Mouse (Mus musculus) heart, embryonic 16.5 days (tissue): Measurements from ENCODE around the gene Gpatch3. TPM values are rescaled to one million over a fixed set of nuclear protein-coding genes. Genes with fewer than 3 reads are reported as not detected.

Source experiments
- ATAC-seq: fragments of 200-750 bp; cut with Nextera tagmentation; replicated peaks from 2 replicates; pipeline ENCODE4 v1.8.0; 2017; ENCODE audit warnings: moderate number of reproducible peaks; ENCODE audit not compliant: insufficient read depth, low FRiP score; ENCODE audit errors: extremely low read depth
- H3K27ac ChIP-seq: fragments of 300-500 bp; sonication (generic); 2 replicates; pipeline ENCODE4 v1.5.1; 2014; ENCODE audit warnings: mild to moderate bottlenecking, low read length, control low read depth, moderate library complexity
- H3K27me3 ChIP-seq: fragments of 300-500 bp; sonication (generic); 2 replicates; pipeline ENCODE4 v1.6.1; 2014; ENCODE audit warnings: low read length, mixed read lengths; ENCODE audit not compliant: control insufficient read depth, insufficient read depth
- H3K36me3 ChIP-seq: fragments of 300-500 bp; sonication (generic); 2 replicates; pipeline ENCODE4 v1.6.1; 2014; ENCODE audit not compliant: control insufficient read depth, insufficient read depth
- H3K4me1 ChIP-seq: fragments of 300-500 bp; sonication (generic); 2 replicates; pipeline ENCODE4 v1.6.1; 2014; ENCODE audit warnings: low read length, mixed read lengths; ENCODE audit not compliant: control insufficient read depth, insufficient read depth
- H3K4me2 ChIP-seq: fragments of 300-500 bp; sonication (generic); 2 replicates; pipeline ENCODE4 v1.6.1; 2014; ENCODE audit warnings: low read depth, mild to moderate bottlenecking, control low read depth, low read length
- H3K4me3 ChIP-seq: fragments of 300-500 bp; sonication (generic); 2 replicates; pipeline ENCODE4 v1.5.1; 2014; ENCODE audit warnings: mild to moderate bottlenecking, control low read depth, low read length
- H3K9ac ChIP-seq: fragments of 300-500 bp; sonication (generic); 2 replicates; pipeline ENCODE4 v1.6.1; 2014; ENCODE audit warnings: low read length, control low read depth
- H3K9me3 ChIP-seq: fragments of 300-500 bp; sonication (generic); replicated peaks from 2 replicates; pipeline ENCODE4 v1.6.1; 2016; ENCODE audit warnings: low read length; ENCODE audit not compliant: control insufficient read depth
- WGBS: fragments of 180-500 bp; shearing (Covaris S2); extraction: QIAGEN DNeasy Blood & Tissue Kit; methylation state at CpG from one replicate; pipeline ENCODE4 v1.1.7; 2014; 5-methylcytosine and 5-hydroxymethylcytosine counted together
- polyA plus RNA-seq: library from polyadenylated mRNA; unstranded; fragments of >200 nt; fragmentation: Nextera tagmentation; extraction: Ambion mirVana; gene quantifications from 2 replicates; pipeline ENCODE4 v1.2.1, GENCODE M21; 2015

Gene Gpatch3
- 4.6 and 4.7 TPM in 2 replicates for polyA plus RNA-seq

- Histone ChIP-seq H3K4me3 (peak within 1 kb of the TSS; percentile 77), H3K4me2 (peak within 1 kb of the TSS; percentile 80), H3K9me3 (0 out of 2 replicates have a peak, but pooled peaks cover 2% of the 10 kb centered on the region), H3K4me1 (peaks cover 6% of the 10 kb centered on the region), H3K36me3 (peaks cover 4% of the 10 kb centered on the region; the same call in 1 of the 2 replicates), H3K27me3 (no peaks in the 10 kb centered on the region), H3K27ac (peak within 1 kb of the TSS; percentile 76), H3K9ac (peak within 1 kb of the TSS; percentile 83)
- 5% methylated on average over 44 of the region's 44 CpGs for WGBS
- peak; percentile 90 for ATAC-seq
Measured at GRCm38 (mm10) chr4:133574070-133574842, at the start of gene Gpatch3. Gene Gpatch3, plus strand, starts transcription at chr4:133574745.

DNA sequence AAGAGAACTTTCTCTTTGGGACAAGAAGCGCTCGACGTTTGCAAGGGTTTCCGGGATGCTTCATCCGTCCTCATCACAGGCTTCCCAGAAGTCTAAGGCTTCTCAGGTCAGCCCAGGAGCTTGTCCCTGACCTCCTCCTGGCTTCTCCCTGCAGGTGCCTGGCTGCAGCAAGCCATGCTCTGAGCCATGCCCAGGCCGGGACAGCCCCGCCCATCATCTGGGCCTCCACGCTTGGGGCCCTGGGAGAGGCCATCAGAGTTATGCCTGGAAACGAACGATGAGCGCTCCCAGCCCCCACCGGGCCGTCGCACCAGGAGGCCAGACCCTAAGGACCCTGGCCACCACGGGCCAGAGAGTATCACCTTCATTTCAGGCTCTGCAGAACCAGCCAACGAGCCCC is 46.8 kb upstream of the Gpatch3 start:
- H3K9ac ChIP-seq: no peak overlapping the region

DNA sequence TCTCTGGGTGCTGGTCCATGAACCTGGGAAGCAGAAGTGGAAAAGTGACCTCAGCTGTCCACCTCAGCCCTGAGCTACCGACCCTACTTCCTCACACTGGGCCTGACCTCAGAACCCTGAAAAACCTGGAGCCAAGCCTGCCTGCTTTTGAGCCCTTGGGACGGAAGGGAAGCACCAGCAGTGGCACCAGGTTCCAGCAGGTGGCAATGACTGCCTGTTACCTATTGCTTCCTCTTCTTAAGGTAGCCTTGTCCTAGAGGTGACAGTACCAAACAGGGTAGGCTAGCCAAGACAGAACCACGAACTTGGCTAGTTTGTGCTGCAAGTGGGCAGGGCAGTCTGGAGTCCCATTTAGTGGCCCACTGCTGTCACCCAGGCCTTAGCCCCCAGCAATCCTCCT is 41.8 kb upstream of the Gpatch3 start:
- WGBS: 85% methylated on average over 3 of the region's 3 CpGs
- Histone ChIP-seq H3K27ac (no peak overlapping the region), H3K27me3 (no peaks in the 10 kb centered on the region), H3K36me3 (peaks cover 46% of the 10 kb centered on the region), H3K4me3 (no peak overlapping the region), H3K4me2 (no peak overlapping the region), H3K9me3 (no peaks in the 10 kb centered on the region), H3K9ac (no peak overlapping the region), H3K4me1 (no peaks in the 10 kb centered on the region)
- no peak for ATAC-seq

More for the DNA sequence above, 46.8 kb upstream of the Gpatch3 start:
- Histone ChIP-seq H3K4me1 (no peaks in the 10 kb centered on the region), H3K4me2 (no peak overlapping the region), H3K27ac (no peak overlapping the region), H3K36me3 (peaks cover 24% of the 10 kb centered on the region), H3K4me3 (no peak overlapping the region), H3K27me3 (no peaks in the 10 kb centered on the region), H3K9me3 (no peaks in the 10 kb centered on the region; the same call in 1 of the 2 replicates)
- ATAC-seq: no peak
- WGBS: 60% methylated on average over 16 of the region's 16 CpGs

DNA sequence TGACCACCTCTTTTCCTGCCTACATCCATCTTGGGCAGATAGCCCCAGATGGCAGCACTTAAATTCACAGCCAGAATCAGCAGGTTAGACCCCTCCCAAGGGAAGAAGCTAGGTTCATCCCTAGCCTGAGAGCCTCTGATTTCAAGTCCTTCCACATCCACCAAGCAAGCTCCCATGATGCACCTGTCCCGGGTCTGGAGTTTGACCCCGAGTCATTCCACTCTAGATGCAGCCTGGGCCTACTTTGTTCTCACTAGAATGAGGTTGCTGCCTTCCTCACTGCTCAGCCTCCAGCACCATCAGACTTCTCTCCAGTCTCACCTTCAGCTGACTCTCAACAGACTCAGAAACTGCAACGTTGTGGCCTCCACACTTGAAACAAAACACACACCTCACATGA is 38.5 kb upstream of the Gpatch3 start:
- H3K27me3 ChIP-seq: no peaks in the 10 kb centered on the region
- 89% methylated on average over 3 of the region's 3 CpGs for WGBS
- H3K4me3 ChIP-seq: no peak overlapping the region
- H3K36me3 ChIP-seq: peaks cover 48% of the 10 kb centered on the region
- H3K4me2 ChIP-seq: no peak overlapping the region
- no peaks in the 10 kb centered on the region for H3K9me3 ChIP-seq
- no peak overlapping the region for H3K27ac ChIP-seq
- no peaks in the 10 kb centered on the region for H3K4me1 ChIP-seq
- H3K9ac ChIP-seq: no peak overlapping the region
- no peak for ATAC-seq

GRCm38 (mm10) chr4:133536652-133537051 is 37.9 kb upstream of the Gpatch3 start:
- no peak overlapping the region for H3K9ac ChIP-seq
- H3K4me3 ChIP-seq: no peak overlapping the region
- no peak for ATAC-seq
- H3K4me1 ChIP-seq: no peaks in the 10 kb centered on the region
- 84% methylated on average over 5 of the region's 5 CpGs for WGBS
- H3K27ac ChIP-seq: no peak overlapping the region
- peaks cover 42% of the 10 kb centered on the region for H3K36me3 ChIP-seq
- H3K27me3 ChIP-seq: no peaks in the 10 kb centered on the region
- H3K9me3 ChIP-seq: no peaks in the 10 kb centered on the region
- no peak overlapping the region for H3K4me2 ChIP-seq

DNA sequence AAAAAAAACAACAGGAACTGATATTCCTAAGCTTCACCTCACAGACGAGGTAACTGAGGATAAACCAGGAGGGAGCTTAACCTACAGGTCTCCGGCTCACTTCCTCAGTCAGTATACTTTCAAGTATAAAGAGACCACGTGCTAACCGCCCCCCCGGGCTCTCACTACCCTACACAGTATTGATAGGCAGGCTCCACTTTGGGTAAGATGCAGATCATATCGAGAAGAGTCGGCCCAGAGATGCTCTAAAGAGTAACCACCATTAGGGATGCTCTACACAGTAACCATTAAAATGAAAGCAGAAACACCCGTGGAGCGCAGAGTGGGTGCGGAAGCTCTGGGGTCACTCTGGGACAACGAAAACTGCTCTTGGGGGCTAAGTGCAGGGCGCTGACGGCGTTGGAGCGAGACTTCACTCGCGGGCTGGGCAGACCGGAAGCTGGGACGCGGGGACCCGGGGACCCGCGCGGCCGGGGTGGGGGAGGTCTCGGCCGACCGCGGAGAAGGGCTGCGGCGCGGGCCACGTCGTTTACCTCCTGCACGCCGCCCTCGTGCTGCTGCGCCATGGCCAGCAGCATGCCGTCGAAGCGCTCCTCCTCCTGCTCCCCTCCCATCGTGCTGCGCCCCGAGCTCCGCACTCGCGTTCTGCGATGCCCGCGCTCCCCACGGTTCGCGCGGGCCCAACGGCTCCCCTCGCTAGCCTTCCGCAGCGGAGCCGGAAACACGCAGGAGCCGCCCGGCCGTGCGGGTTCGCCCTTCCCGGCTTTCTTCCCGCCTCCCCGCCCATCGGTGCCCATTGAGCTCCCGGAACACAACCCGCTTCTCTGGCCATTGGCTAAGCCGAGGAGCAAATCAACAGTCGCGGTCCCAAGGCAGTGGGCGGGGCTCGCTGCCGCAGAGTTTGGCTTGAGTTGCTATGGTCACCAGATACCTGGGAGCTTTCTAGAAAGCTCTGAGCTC is 29.0 kb upstream of the Gpatch3 start, which contains the start of gene Nudc:
Gene Nudc, minus strand, starts transcription at position 725 of the 960 bp plus-strand sequence.
- under 1% methylated on average over 77 of the region's 77 CpGs for WGBS
- Histone ChIP-seq H3K27ac (peak within 1 kb of the TSS; percentile 71), H3K9me3 (peaks cover 2% of the 10 kb centered on the region; the same call in 1 of the 2 replicates), H3K4me2 (peak within 1 kb of the TSS; percentile 94), H3K4me1 (peaks cover 14% of the 10 kb centered on the region), H3K27me3 (no peaks in the 10 kb centered on the region), H3K4me3 (peak within 1 kb of the TSS; percentile 95), H3K9ac (peak within 1 kb of the TSS; percentile 92), H3K36me3 (peaks cover 6% of the 10 kb centered on the region; the same call in 1 of the 2 replicates)
- peak; percentile 99 for ATAC-seq

- H3K4me1 ChIP-seq: peaks cover 9% of the 10 kb centered on the region
- peaks cover 2% of the 10 kb centered on the region; the same call in 1 of the 2 replicates for H3K9me3 ChIP-seq
- no peak overlapping the region for H3K4me3 ChIP-seq
- H3K36me3 ChIP-seq: no peaks in the 10 kb centered on the region
- H3K27me3 ChIP-seq: no peaks in the 10 kb centered on the region
- WGBS: 80% methylated on average over 1 of the region's 1 CpGs
- no peak for ATAC-seq
- H3K27ac ChIP-seq: no peak overlapping the region
- no peak overlapping the region for H3K4me2 ChIP-seq
- no peak overlapping the region for H3K9ac ChIP-seq
Measured at GRCm38 (mm10) chr4:133552029-133552428, 22.5 kb upstream of the Gpatch3 start.

DNA sequence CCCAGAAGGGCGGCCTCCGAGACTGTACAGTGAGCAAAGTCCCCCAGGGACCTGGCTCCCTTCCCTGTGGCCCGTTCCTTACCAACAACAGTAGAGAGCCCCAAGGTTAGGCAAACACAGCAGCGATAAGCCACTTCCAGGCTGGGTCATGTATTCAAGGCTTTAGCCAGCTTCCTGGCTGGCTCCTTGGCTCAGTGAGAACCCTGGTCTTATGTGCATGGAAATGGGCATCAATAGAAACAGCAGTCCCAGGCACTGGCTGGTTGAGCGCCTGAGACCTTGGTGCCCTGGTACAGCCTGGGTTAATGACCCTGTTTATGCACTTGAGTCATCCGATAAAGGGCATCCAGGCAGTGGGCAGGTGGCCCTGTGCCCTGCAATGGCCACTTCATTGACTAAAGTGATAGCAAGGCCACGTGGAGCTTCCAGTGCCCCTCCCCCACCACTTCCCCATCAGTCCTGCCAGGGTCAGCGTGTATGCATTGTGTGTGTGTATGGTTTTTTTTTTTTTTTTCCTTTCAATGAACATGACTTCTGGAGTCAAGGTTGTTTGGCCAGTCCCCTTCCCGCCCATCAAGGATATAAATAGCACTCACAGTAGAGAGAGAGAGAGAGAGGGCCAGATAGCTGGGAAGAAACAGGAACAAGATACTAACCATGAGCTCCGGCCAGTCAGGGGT is 21.6 kb upstream of the Gpatch3 start, which contains the start of gene Nr0b2:
Gene Nr0b2, plus strand, starts transcription at position 609 of the 680 bp plus-strand sequence.
- H3K9ac ChIP-seq: peak within 1 kb of the TSS; percentile 81
- H3K4me3 ChIP-seq: peak within 1 kb of the TSS; percentile 64
- peaks cover 2% of the 10 kb centered on the region; the same call in 1 of the 2 replicates for H3K9me3 ChIP-seq
- no peaks in the 10 kb centered on the region for H3K27me3 ChIP-seq
- peak within 1 kb of the TSS; percentile 97 for H3K27ac ChIP-seq
- peak within 1 kb of the TSS; percentile 75 for H3K4me2 ChIP-seq
- H3K36me3 ChIP-seq: no peaks in the 10 kb centered on the region
- WGBS: 42% methylated on average over 10 of the region's 10 CpGs
- peaks cover 9% of the 10 kb centered on the region for H3K4me1 ChIP-seq
- peak; percentile 74 for ATAC-seq
